Mouse (Mus musculus) heart, embryonic 11.5 days (tissue): ENCODE data around the gene Fam185a. TPM values are rescaled to one million over a fixed set of nuclear protein-coding genes. Genes with fewer than 3 reads are reported as not detected.

ENCODE experiments used
- ATAC-seq: fragments of 200-750 bp; cut with Nextera tagmentation; replicated peaks from 2 replicates; pipeline ENCODE4 v1.8.0; 2017; ENCODE audit warnings: moderate library complexity; ENCODE audit not compliant: insufficient number of reproducible peaks, low FRiP score, low TSS enrichment
- H3K27ac ChIP-seq: fragments of 300-500 bp; sonication (generic); 2 replicates; pipeline ENCODE4 v1.5.1; 2014; ENCODE audit warnings: mild to moderate bottlenecking, low read depth, low read length
- H3K27me3 ChIP-seq: fragments of 300-500 bp; sonication (generic); 2 replicates; pipeline ENCODE4 v1.6.1; 2014; ENCODE audit warnings: mild to moderate bottlenecking, low read length, mixed read lengths; ENCODE audit not compliant: control insufficient read depth, insufficient read depth
- H3K36me3 ChIP-seq: fragments of 300-500 bp; sonication (generic); 2 replicates; pipeline ENCODE4 v1.6.1; 2014; ENCODE audit warnings: mild to moderate bottlenecking, low read length, moderate library complexity, mixed read lengths; ENCODE audit not compliant: control insufficient read depth, insufficient read depth
- H3K4me1 ChIP-seq: fragments of 300-500 bp; sonication (generic); 2 replicates; pipeline ENCODE4 v1.6.1; 2014; ENCODE audit warnings: low read length; ENCODE audit not compliant: control insufficient read depth, insufficient read depth
- H3K4me2 ChIP-seq: fragments of 300-500 bp; sonication (generic); 2 replicates; pipeline ENCODE4 v1.6.1; 2014; ENCODE audit warnings: mild to moderate bottlenecking, moderate library complexity
- H3K4me3 ChIP-seq: fragments of 300-500 bp; sonication (generic); 2 replicates; pipeline ENCODE4 v1.5.1; 2014; ENCODE audit warnings: low read depth, low read length
- H3K9ac ChIP-seq: fragments of 300-500 bp; sonication (generic); 2 replicates; pipeline ENCODE4 v1.6.1; 2014; ENCODE audit warnings: mild to moderate bottlenecking, low read depth, low read length, moderate library complexity
- H3K9me3 ChIP-seq: fragments of 300-500 bp; sonication (generic); replicated peaks from 2 replicates; pipeline ENCODE4 v1.6.1; 2016; ENCODE audit warnings: low read length; ENCODE audit not compliant: control insufficient read depth
- WGBS: fragments of 180-500 bp; shearing (Covaris S2); extraction: QIAGEN DNeasy Blood & Tissue Kit; methylation state at CpG from one replicate; pipeline ENCODE4 v1.1.7; 2014; ENCODE audit not compliant: insufficient replicate concordance; 5-methylcytosine and 5-hydroxymethylcytosine counted together
- polyA plus RNA-seq: library from polyadenylated mRNA; unstranded; fragments of >200 nt; fragmentation: Nextera tagmentation; extraction: Ambion mirVana; gene quantifications from 2 replicates; pipeline ENCODE4 v1.2.1, GENCODE M21; 2014

The Fam185a gene
- polyA plus RNA-seq, 1 experiment from 2014 or later: 8.0 TPM

DNA sequence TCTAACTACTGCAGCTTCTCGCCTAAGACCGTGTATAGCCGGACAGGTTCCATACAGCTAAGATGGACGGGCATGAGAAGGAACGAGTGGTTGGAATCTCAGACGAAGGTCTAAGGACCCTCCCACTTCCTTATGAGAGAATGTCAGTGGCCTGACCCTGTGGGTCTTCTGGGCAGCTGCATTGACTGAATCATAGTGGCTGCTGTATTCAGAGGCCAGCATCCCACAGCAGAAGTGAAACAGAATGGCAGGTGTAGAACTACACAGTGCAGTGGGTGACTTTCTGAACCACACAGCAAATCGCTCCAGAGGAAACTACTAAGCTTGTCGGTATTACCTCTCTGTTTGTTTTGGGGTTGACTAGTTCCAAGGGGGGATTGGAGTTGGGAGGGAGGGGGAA, 80.4 kb downstream of the Fam185a start:
- Histone ChIP-seq H3K4me3 (no peak overlapping the region), H3K4me1 (no peaks in the 10 kb centered on the region), H3K36me3 (no peaks in the 10 kb centered on the region), H3K9me3 (no peaks in the 10 kb centered on the region), H3K27ac (no peak overlapping the region), H3K27me3 (no peaks in the 10 kb centered on the region), H3K4me2 (no peak overlapping the region), H3K9ac (no peak overlapping the region)
- no peak for ATAC-seq
- 77% methylated on average over 8 of the region's 8 CpGs for WGBS

GRCm38 (mm10) chr5:21506887-21507286, 82.1 kb downstream of the Fam185a start:
- WGBS: 73% methylated on average over 1 of the region's 1 CpGs
- no peak overlapping the region for H3K9ac ChIP-seq
- H3K4me1 ChIP-seq: no peaks in the 10 kb centered on the region
- no peaks in the 10 kb centered on the region for H3K27me3 ChIP-seq
- H3K4me2 ChIP-seq: no peak overlapping the region
- H3K4me3 ChIP-seq: no peak overlapping the region
- ATAC-seq: no peak
- no peak overlapping the region for H3K27ac ChIP-seq
- no peaks in the 10 kb centered on the region for H3K9me3 ChIP-seq
- H3K36me3 ChIP-seq: no peaks in the 10 kb centered on the region

- Histone ChIP-seq H3K4me2 (no peak overlapping the region), H3K4me3 (no peak overlapping the region), H3K27ac (no peak overlapping the region), H3K27me3 (no peaks in the 10 kb centered on the region), H3K36me3 (no peaks in the 10 kb centered on the region), H3K9ac (no peak overlapping the region), H3K9me3 (no peaks in the 10 kb centered on the region), H3K4me1 (peaks cover 13% of the 10 kb centered on the region)
- 81% methylated on average over 4 of the region's 4 CpGs for WGBS
- no peak for ATAC-seq
Measured at GRCm38 (mm10) chr5:21509801-21510200, 85.0 kb downstream of the Fam185a start.

GRCm38 (mm10) chr5:21513363-21513762, 88.6 kb downstream of the Fam185a start:
- Histone ChIP-seq H3K4me3 (no peak overlapping the region), H3K27me3 (no peaks in the 10 kb centered on the region), H3K4me1 (peaks cover 13% of the 10 kb centered on the region), H3K9ac (no peak overlapping the region), H3K27ac (peak overlapping the region; percentile 57; the same call in 1 of the 2 replicates), H3K36me3 (no peaks in the 10 kb centered on the region), H3K4me2 (no peak overlapping the region), H3K9me3 (no peaks in the 10 kb centered on the region)
- no peak for ATAC-seq
- 39% methylated on average over 10 of the region's 10 CpGs for WGBS

DNA sequence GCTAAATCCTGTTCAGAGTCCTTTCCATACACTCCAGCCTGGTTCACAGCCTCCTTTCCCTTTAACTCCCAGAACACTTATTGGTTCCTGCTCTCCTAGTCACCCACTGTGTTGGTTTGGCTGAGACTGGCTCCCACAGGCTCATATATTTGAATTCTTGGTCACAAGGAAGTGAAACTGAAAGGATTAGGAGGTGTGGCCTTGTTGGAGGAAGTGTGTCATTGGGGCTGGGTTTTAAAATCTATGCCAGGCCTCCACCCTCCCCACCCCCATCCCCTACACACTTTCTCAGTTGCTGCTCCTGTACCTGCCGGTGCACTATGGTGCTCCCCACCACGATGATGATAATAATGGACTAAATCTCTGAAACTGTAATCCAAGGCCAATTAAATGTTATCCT, 92.8 kb downstream of the Fam185a start:
- H3K36me3 ChIP-seq: no peaks in the 10 kb centered on the region
- ATAC-seq: no peak
- WGBS: 83% methylated on average over 2 of the region's 2 CpGs
- H3K27ac ChIP-seq: no peak overlapping the region
- H3K4me2 ChIP-seq: no peak overlapping the region
- no peaks in the 10 kb centered on the region for H3K27me3 ChIP-seq
- no peak overlapping the region for H3K4me3 ChIP-seq
- no peaks in the 10 kb centered on the region for H3K9me3 ChIP-seq
- peaks cover 12% of the 10 kb centered on the region for H3K4me1 ChIP-seq
- H3K9ac ChIP-seq: no peak overlapping the region

GRCm38 (mm10) chr5:21518207-21518606, 93.4 kb downstream of the Fam185a start:
- H3K4me2 ChIP-seq: no peak overlapping the region
- H3K9ac ChIP-seq: no peak overlapping the region
- no peaks in the 10 kb centered on the region for H3K9me3 ChIP-seq
- H3K27ac ChIP-seq: no peak overlapping the region
- H3K36me3 ChIP-seq: no peaks in the 10 kb centered on the region
- H3K27me3 ChIP-seq: no peaks in the 10 kb centered on the region
- no peak overlapping the region for H3K4me3 ChIP-seq
- ATAC-seq: no peak
- peaks cover 6% of the 10 kb centered on the region for H3K4me1 ChIP-seq
- 78% methylated on average over 4 of the region's 4 CpGs for WGBS

DNA sequence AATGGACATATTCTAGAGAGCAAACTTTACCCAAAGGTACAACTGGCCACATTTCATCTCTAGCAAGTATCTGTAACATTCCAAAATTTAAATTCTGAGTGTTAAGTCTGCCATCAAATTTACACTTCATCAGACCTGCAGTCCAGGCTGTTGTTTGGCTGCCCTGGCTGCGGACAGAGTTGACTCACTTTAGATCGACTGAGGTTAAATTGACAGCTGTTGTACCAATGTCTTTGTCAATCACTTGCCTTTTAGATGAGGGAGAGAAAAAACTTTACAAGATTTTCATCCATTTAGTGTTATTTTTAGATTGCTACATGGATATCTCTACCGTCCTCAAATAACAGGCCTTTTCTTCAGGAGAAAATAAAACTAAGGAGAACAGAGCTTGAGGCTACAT, 94.4 kb downstream of the Fam185a start:
- Histone ChIP-seq H3K9ac (no peak overlapping the region), H3K36me3 (no peaks in the 10 kb centered on the region), H3K4me2 (no peak overlapping the region), H3K4me3 (no peak overlapping the region), H3K9me3 (no peaks in the 10 kb centered on the region), H3K4me1 (no peaks in the 10 kb centered on the region), H3K27ac (no peak overlapping the region), H3K27me3 (no peaks in the 10 kb centered on the region)
- 79% methylated on average over 3 of the region's 3 CpGs for WGBS
- no peak for ATAC-seq

DNA sequence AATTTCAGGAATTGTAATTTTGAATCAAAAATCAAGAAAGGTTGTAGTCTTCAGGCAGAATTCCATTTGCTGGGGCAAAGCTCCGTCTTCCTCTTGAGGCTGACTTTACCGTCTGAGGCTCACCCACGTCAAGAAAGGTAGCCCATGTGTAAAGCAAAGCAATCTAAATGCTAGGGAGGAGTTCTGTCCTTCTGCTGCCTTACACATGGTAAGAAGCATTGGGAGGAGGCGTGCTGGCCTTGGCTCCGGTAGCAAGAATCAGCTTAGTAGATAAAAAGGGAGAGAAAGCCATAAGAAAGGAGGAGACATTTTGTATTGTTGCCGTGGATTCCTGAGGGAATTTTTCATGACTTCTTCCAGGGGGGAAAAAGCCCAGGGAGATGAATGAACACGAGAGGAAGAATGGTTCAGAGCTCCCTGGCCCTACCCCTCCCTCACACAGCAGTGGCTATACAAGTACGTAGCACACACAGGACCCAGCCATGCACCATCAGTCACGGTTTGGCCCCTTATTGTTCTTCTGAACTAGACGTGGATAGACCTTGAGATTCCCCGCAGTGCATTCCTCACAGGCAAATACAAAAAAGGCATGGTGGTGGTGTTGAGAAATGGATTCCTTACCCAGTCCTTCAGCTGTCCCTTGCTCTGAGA, 102.2 kb downstream of the Fam185a start:
- no peak overlapping the region for H3K4me3 ChIP-seq
- H3K36me3 ChIP-seq: no peaks in the 10 kb centered on the region
- WGBS: 58% methylated on average over 11 of the region's 11 CpGs
- 0 out of 2 replicates have a peak overlapping the region, but pooled peaks have one; percentile 19 for H3K4me2 ChIP-seq
- H3K27ac ChIP-seq: no peak overlapping the region
- no peaks in the 10 kb centered on the region for H3K27me3 ChIP-seq
- H3K9ac ChIP-seq: no peak overlapping the region
- H3K9me3 ChIP-seq: no peaks in the 10 kb centered on the region
- ATAC-seq: no peak
- no peaks in the 10 kb centered on the region for H3K4me1 ChIP-seq

GRCm38 (mm10) chr5:21527488-21527911, 102.7 kb downstream of the Fam185a start:
- Histone ChIP-seq H3K4me3 (no peak overlapping the region), H3K9me3 (no peaks in the 10 kb centered on the region), H3K36me3 (no peaks in the 10 kb centered on the region), H3K9ac (no peak overlapping the region), H3K27me3 (no peaks in the 10 kb centered on the region), H3K4me2 (0 out of 2 replicates have a peak overlapping the region, but pooled peaks have one; percentile 19), H3K27ac (no peak overlapping the region), H3K4me1 (no peaks in the 10 kb centered on the region)
- ATAC-seq: no peak
- 22% methylated on average over 4 of the region's 4 CpGs for WGBS
